Mouse (Mus musculus) MEL-GATA-1-ER (cell line): Measurements from ENCODE around the gene Ccdc85b.
A peak's percentile ranks its signal among the peaks of the same experiment; 100 is the strongest.
"Not testable (repeated sequence)": the region's sequence is repeated elsewhere in the genome, so short reads cannot be mapped to it uniquely, and the experiment has no call there.

ENCODE experiments used
- DNase-seq: peaks from one replicate; pipeline ENCODE4 v3.0.0-alpha.2; 2012; ENCODE audit warnings: low read depth; ENCODE audit errors: extremely low read depth

Gene Ccdc85b

DNA sequence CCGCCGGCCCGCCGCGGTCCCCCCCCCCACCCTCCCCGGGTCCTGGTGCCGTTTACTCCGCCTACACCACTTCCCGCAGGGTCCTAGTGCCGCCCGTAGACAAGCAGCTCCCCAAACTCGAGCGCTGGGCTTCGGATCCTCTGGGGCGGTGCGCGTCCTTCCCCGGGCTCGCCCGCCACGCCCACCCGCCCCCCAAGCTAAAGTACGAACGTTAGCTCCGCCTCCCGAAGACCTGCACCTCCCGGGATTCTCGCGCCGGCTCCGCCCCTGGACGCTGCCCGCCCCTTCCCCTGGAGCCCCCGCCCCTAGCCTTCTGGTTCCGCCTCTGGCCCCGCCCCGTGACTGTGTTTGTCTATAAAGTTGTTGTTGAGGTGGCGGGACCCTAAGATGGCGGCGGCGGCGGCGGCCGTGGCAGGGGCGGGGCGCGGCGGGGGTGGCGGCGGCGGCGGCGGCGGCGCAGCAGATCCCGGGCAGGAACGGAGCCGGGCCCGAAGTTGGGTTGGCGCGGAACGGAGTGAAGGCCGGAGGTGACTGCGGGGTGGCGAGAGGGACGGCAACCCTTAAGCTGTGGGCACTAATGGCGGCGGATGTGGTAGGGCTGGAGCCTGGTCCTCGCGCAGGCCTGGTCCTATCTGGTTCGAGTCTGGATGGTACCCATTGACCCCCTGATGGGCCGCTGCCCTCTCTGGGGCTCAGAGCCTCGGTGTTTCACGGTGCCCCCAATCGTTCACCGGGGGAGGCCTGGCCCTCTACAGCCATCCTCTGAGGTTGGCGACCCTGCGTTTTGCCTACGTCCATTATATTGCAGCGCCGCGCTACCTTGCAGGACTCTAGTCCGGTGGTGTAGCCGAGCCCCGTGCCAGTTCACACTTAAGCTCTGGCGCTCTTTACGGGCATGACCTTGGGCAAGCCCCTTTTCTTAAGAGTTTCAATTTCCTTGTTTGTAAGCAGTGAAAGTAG, 32.6 kb downstream of the Ccdc85b start, which contains the start of the genes Drap1 and AI837181:
TSS of gene Drap1 (minus strand) at position 198 of the 960 bp plus-strand sequence.
TSS of gene AI837181 (plus strand) at position 363 of the 960 bp plus-strand sequence.
- peak; percentile 83 for DNase-seq

DNA sequence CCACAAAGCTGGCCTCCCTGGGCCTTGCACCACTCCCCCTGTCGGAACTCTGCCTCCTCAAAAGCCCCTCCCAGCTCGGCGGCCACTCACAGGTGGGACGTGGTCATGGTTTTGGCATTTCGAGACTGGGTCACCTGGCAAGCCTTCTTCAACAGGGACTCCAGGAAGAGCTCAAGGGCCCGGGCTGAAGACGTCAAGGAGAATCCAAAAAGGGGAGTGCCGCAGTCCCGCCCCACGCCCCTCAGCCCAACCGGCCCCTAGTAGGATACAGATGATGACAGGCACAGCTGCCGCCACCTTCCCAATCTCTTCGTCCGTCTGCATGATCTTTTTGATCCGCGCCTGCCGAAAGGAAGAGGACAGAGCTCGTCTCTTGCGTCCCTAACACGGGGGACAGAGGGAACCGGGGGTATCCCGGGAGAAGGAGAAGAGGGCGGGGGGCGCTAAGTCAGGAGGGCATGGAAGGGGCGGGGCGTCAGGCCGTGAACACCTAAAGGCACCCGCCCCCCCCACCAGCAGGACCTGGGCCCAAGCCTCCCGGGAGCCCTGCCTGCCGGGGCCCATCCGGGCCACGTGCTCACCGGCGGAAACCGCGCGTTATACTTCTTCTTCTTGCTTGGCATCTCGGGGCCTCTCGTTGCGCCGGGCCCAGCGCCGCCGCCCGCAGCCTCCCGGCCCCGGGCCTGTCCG, 33.5 kb downstream of the Ccdc85b start:
- DNase-seq, result no peak

- no peak for DNase-seq
These were observed 34.1 kb downstream of the Ccdc85b start for GRCm38 (mm10) chr19:5423561-5423960.

- no peak for DNase-seq
These were observed 34.7 kb downstream of the Ccdc85b start for GRCm38 (mm10) chr19:5422895-5423443.

DNA sequence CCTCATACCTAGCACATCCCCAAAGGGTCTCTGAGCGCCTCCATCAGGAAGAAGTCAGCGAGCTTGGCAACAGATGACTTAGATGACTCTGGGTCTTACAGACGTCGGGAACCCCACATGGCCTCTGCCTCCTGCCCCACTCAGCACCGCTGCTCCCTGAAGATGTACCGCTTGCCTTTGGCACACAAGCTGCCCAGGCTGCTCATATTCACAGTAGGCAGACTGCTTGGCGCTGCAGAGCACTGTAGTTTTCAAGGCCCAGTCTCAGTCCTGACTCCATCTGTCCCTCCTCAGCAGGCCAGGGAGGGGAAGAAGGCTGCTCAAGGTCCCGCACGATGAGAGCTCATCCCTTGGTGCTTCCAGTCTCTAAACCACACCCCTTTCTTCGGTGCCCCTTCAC, 35.4 kb downstream of the Ccdc85b start:
- DNase-seq, result no peak

DNA sequence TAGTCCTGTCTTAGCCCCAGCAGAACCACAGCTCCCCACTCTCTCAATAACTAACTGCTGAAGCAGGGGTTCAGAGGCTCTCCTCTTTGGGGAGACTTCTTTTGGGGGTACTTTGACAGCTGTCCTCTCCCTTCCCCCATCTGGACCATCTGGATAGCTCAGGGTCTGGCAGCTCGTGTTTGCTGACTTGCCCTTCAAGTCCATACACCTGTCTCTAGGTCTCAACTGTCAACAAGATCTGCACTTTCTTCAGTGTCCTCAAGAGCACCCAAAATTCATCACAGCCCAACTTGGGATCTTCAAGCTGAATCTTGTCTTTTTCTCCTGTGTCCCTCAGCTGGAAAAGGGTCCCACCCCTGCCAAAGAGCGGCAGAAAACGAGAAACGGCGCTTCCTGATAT, 35.9 kb downstream of the Ccdc85b start:
- no peak for DNase-seq

DNA sequence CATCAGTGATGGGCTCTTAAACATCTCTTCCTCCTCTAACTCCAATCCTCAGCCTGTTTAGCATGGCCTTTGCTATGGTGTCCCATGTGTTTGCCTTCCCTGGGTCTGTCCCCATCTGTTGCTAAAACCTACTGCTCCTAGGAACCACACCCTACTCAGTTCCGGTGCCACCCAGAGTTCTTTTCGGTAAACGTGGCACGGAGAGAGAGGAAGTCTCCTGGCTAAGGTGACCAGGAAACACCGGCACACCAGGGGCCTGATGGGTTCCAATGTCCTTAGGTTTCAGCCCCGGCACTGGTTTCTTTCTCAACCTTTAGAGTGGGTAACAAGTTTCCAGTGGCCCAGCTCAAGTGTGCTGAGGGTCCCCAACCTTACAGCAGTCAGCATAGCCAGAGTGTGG, 37.1 kb downstream of the Ccdc85b start:
- no peak for DNase-seq

DNA sequence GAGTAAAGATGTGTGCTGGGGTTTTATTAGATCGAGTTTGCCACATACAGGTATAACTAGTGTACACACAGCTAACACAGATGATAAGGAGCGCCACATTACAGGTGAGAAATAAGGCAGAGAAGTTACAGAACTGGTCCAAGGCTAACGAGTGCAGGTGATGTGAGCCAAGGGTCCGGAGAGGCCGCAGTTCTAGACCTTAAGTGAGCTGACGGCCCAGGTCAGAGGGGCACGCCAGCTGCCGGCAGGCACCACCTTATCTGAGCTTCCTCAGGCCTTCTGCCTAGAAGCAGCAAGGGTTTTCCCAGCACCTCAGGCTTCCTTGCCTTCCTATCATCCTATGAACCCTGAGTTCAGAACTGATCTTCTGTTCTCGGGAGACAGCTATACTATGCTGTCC, 38.1 kb downstream of the Ccdc85b start:
- DNase-seq, result no peak

- DNase-seq, result no peak
These were observed 38.8 kb downstream of the Ccdc85b start for GRCm38 (mm10) chr19:5418750-5419466.

GRCm38 (mm10) chr19:5414534-5414957, 43.1 kb downstream of the Ccdc85b start:
- DNase-seq, result no peak

DNA sequence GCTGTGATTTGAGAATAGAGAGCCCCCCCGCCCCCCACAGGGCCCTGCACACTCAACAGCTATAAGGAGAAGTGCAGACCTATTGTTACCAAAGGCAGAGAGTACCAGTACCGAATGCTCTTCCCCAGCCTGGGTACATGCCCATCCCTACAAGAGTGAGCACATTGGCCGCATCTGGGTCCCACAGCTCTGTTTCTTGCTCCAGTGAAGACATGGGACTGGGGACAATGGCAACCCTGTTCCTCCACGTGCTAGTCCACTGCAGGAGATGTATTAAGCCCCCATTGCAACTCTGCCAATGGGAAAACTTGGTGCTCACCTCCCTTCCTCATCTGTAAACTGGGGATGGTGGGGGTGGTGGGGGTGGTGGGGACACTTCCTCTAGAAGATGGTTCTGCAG, 43.9 kb downstream of the Ccdc85b start:
- DNase-seq, result no peak

DNA sequence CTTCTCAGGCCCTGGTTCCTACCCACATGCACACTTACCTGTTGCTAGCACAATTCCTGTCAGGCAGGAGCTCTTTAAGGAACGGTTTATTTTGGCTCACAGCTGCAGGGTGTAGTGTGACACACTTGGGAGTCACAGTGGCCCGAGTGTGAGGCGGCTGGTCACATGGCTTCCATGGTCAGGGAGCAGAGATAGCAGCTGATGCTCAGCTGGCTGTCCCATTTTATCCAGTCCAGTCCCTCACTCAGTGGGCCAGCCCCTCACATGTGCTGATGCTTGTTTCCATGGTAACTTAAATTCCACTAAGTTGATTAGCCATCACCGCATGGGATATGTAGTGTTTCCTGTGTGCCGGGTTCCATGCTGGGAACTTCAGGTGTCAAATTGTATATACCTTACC, 45.7 kb downstream of the Ccdc85b start:
- no peak for DNase-seq

DNA sequence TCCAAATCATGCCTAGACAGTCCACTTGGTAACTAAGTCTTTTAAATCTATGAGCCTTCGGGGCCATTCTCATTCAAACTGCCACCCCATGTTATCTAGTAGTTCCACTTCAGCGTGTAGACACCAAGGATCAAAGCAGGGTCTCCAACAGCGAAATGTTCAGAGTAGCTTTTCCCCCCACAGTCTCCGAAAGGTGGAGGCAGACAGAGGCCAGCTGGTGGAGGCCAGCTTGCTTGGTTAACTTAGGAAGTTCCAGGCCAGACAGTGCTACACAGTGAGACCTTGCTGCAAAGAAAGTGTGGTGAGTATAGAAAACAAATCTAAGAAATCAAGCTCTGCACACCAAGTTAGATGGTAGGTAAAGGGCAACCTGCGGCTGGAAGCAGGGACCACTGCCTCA, 47.1 kb downstream of the Ccdc85b start:
- DNase-seq, result no peak

GRCm38 (mm10) chr19:5409068-5409467, 48.6 kb downstream of the Ccdc85b start:
- DNase-seq, result no peak

- no peak for DNase-seq
These were observed 49.4 kb downstream of the Ccdc85b start for GRCm38 (mm10) chr19:5408057-5409001.

DNA sequence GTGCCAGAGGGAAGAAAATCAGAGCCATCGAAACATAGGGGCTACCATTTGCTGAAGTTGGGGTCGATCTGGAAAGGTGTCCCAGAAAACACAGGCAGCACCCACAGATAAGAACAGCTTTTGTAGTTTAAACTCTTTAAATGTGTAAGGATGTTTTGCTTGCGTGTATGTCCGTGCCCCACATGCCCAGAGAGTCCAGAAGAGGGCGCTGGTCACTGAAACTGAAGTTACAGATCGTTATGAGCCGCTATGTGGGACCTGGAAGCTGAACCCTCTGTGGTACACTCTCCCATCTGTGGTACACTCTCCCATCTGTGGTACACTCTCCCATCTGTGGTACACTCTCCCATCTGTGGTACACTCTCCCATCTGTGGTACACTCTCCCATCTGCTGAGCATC, 50.6 kb downstream of the Ccdc85b start:
- peak; percentile 65 for DNase-seq

DNA sequence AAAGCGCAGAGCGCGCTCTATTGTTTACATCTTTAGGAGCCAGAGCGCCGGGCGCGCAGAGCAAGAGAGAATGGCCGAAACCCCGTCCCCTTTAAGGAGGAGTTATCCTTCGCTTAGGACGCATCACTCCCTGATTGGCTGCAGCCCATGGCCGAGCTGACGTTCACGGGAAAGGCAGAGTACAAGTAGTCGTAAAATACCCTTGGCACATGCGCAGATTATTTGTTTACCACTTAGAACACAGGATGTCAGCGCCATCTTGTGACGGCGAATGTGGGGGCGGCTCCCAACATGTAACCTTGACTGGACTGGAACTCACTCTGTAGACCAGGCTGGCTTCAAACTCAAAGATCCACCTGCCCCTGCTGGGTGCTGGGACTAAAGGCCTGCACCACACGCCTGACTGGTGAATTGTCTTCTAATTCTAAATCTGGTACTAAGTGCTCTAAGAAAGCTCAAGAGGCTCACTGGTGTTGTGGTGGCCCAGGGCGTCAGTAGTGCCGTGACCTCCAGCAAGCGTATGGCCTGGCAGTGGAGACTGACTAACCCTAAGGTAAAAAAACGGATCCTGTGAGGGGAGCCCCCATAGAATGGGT, 51.1 kb downstream of the Ccdc85b start:
- DNase-seq, result not testable (repeated sequence)

- no peak for DNase-seq
These were observed 51.8 kb downstream of the Ccdc85b start for GRCm38 (mm10) chr19:5405924-5406323.
